Mouse (Mus musculus) stomach, postnatal 0 days (tissue): ENCODE data around the gene Lrch2. TPM values are rescaled to one million over a fixed set of nuclear protein-coding genes. Genes with fewer than 3 reads are reported as not detected.
"Not testable (repeated sequence)": the region's sequence is repeated elsewhere in the genome, so short reads cannot be mapped to it uniquely, and the experiment has no call there.

Experiments
- ATAC-seq: fragments of 200-750 bp; cut with Nextera tagmentation; 2 replicates; pipeline ENCODE4 v1.8.0; 2017; ENCODE audit not compliant: low FRiP score, low TSS enrichment
- DNase-seq: peaks from one replicate; pipeline ENCODE4 v3.0.0-alpha.2; 2016; ENCODE audit warnings: low spot score
- H3K27ac ChIP-seq: fragments of 300-500 bp; sonication (generic); replicated peaks from 2 replicates; pipeline ENCODE4 v1.5.1; 2014; ENCODE audit warnings: mild to moderate bottlenecking, control low read depth
- H3K27me3 ChIP-seq: fragments of 300-500 bp; sonication (generic); 2 replicates; pipeline ENCODE4 v1.6.1; 2014; ENCODE audit warnings: low read length; ENCODE audit not compliant: control insufficient read depth, insufficient read depth
- H3K36me3 ChIP-seq: fragments of 300-500 bp; sonication (generic); 2 replicates; pipeline ENCODE4 v1.6.1; 2014; ENCODE audit warnings: low read length, mixed read lengths; ENCODE audit not compliant: control insufficient read depth, insufficient read depth
- H3K4me1 ChIP-seq: fragments of 300-500 bp; sonication (generic); replicated peaks from 2 replicates; pipeline ENCODE4 v1.6.1; 2014; ENCODE audit warnings: antibody characterized with exemption; ENCODE audit not compliant: control insufficient read depth, insufficient read depth
- H3K4me2 ChIP-seq: fragments of 300-500 bp; sonication (generic); replicated peaks from 2 replicates; pipeline ENCODE4 v1.6.1; 2014; ENCODE audit warnings: low read depth, mild to moderate bottlenecking, control low read depth, moderate library complexity
- H3K4me3 ChIP-seq: fragments of 300-500 bp; sonication (generic); 2 replicates; pipeline ENCODE4 v1.5.1; 2014; ENCODE audit warnings: low read depth, low read length, control low read depth
- H3K9ac ChIP-seq: fragments of 300-500 bp; sonication (generic); 2 replicates; pipeline ENCODE4 v1.6.1; 2014; ENCODE audit warnings: mild to moderate bottlenecking, low read length, control low read depth, mixed read lengths
- H3K9me3 ChIP-seq: fragments of 300-500 bp; sonication (generic); 2 replicates; pipeline ENCODE4 v1.6.1; 2016; ENCODE audit warnings: low read length; ENCODE audit not compliant: control insufficient read depth
- CTCF ChIP-seq: IDR thresholded peaks from 2 replicates; pipeline ENCODE4 v1.5.1; 2016; ENCODE audit warnings: antibody characterized with exemption, low read depth, mild to moderate bottlenecking, moderate library complexity
- EP300 ChIP-seq: optimal IDR thresholded peaks from 2 replicates; pipeline ENCODE3; 2016; ENCODE audit warnings: antibody characterized with exemption
- WGBS: fragments of 180-500 bp; shearing (Covaris S2); extraction: QIAGEN DNeasy Blood & Tissue Kit; methylation state at CpG from one replicate; pipeline ENCODE4 v1.1.7; 2014; 5-methylcytosine and 5-hydroxymethylcytosine counted together
- polyA plus RNA-seq: library from polyadenylated mRNA; unstranded; fragments of >200 nt; fragmentation: Nextera tagmentation; extraction: Ambion mirVana; gene quantifications from 2 replicates; pipeline ENCODE4 v1.2.1, GENCODE M21; 2015

Lrch2 gene
- polyA plus RNA-seq, 1 experiment from 2014 or later: 2.0 TPM

DNA sequence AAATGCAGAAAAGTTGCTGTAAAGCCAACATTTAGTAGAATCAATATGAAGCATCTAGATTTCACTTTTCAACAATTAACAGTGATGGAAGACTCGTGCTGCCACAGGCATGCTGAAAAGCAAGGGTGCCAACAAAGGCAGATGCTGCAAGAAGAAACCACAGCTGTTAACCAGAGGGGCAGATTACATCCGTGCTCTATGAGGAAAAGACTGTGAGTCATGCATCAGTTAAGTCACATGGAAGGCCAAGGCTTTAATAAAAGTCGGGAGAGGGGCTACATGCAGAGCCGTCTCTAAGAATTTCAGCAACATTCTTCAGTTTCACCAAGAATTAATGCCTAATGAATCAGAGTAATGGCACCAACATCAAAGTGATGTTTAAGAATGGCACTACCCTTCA lies 22.2 kb downstream of the Lrch2 start:
- no peak overlapping the region for H3K27ac ChIP-seq
- DNase-seq (no peak), ATAC-seq (no peak)
- no peak overlapping the region for H3K4me2 ChIP-seq
- 51% methylated on average over 4 of the region's 4 CpGs for WGBS
- H3K9me3 ChIP-seq: no peaks in the 10 kb centered on the region
- H3K4me1 ChIP-seq: no peaks in the 10 kb centered on the region
- TF ChIP-seq EP300 (no peak), CTCF (no peak)
- no peak overlapping the region for H3K4me3 ChIP-seq
- H3K27me3 ChIP-seq: no peaks in the 10 kb centered on the region
- no peaks in the 10 kb centered on the region for H3K36me3 ChIP-seq
- no peak overlapping the region for H3K9ac ChIP-seq

GRCm38 (mm10) chrX:147527646-147528172 lies 26.2 kb downstream of the Lrch2 start:
- no peaks in the 10 kb centered on the region for H3K27me3 ChIP-seq
- no peaks in the 10 kb centered on the region for H3K4me1 ChIP-seq
- DNase-seq (no peak), ATAC-seq (no peak)
- no peaks in the 10 kb centered on the region for H3K36me3 ChIP-seq
- no peaks in the 10 kb centered on the region for H3K9me3 ChIP-seq
- H3K9ac ChIP-seq: no peak overlapping the region
- TF ChIP-seq CTCF (no peak), EP300 (no peak)
- no peak overlapping the region for H3K27ac ChIP-seq
- 61% methylated on average over 7 of the region's 7 CpGs for WGBS
- H3K4me2 ChIP-seq: no peak overlapping the region
- H3K4me3 ChIP-seq: no peak overlapping the region

GRCm38 (mm10) chrX:147489551-147489950 lies 64.3 kb downstream of the Lrch2 start:
- Histone ChIP-seq H3K4me2 (no peak overlapping the region), H3K9ac (no peak overlapping the region), H3K36me3 (no peaks in the 10 kb centered on the region), H3K27me3 (no peaks in the 10 kb centered on the region), H3K9me3 (no peaks in the 10 kb centered on the region), H3K27ac (no peak overlapping the region), H3K4me1 (no peaks in the 10 kb centered on the region), H3K4me3 (no peak overlapping the region)
- WGBS: 62% methylated on average over 2 of the region's 2 CpGs
- no peak for TF ChIP-seq EP300
- TF ChIP-seq CTCF: peak; percentile 60
- no peak for DNase-seq
- ATAC-seq: no peak

- not testable (repeated sequence) for H3K9me3 ChIP-seq, H3K4me1 ChIP-seq, H3K36me3 ChIP-seq, H3K9ac ChIP-seq, DNase-seq, H3K27ac ChIP-seq, H3K27me3 ChIP-seq, H3K4me3 ChIP-seq, ATAC-seq, H3K4me2 ChIP-seq
- 68% methylated on average over 1 of the region's 1 CpGs for WGBS
Measured at GRCm38 (mm10) chrX:147453610-147454009, 100.3 kb downstream of the Lrch2 start, which contains the start of gene Vmn1r239-ps. Vmn1r239-ps (minus strand) TSS chrX:147453710.

DNA sequence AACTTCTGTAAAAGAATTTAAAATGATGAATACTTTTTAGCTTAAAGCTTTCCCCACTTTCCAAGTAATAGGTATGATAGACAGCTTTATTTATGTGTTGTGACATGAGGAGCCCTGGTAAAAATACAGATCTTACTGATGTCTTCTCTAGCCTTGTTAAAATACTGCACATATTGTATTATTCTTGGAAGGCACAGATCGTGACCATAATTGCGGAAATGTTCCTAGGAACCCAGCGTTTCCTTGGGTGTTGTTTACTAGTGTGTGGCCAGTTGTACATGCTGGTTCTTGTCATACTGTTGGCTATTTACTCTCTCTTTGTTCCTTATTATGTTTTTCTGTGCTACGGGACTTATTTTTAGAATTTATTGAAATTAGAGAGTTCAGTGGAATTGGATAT lies 110.5 kb downstream of the Lrch2 start:
- no peaks in the 10 kb centered on the region for H3K36me3 ChIP-seq
- no peak overlapping the region for H3K4me3 ChIP-seq
- H3K4me1 ChIP-seq: no peaks in the 10 kb centered on the region
- no peaks in the 10 kb centered on the region for H3K9me3 ChIP-seq
- DNase-seq (no peak), ATAC-seq (no peak)
- H3K27me3 ChIP-seq: no peaks in the 10 kb centered on the region
- TF ChIP-seq CTCF (no peak), EP300 (no peak)
- H3K27ac ChIP-seq: no peak overlapping the region
- H3K9ac ChIP-seq: no peak overlapping the region
- WGBS: 80% methylated on average over 4 of the region's 4 CpGs
- no peak overlapping the region for H3K4me2 ChIP-seq

- Histone ChIP-seq H3K9ac (no peak overlapping the region), H3K27ac (no peak overlapping the region), H3K4me1 (no peaks in the 10 kb centered on the region), H3K36me3 (no peaks in the 10 kb centered on the region), H3K4me2 (no peak overlapping the region), H3K9me3 (no peaks in the 10 kb centered on the region), H3K4me3 (no peak overlapping the region), H3K27me3 (no peaks in the 10 kb centered on the region)
- 66% methylated on average over 2 of the region's 2 CpGs for WGBS
- DNase-seq (no peak), ATAC-seq (no peak)
- TF ChIP-seq CTCF: no peak
- TF ChIP-seq EP300: no peak
Measured at GRCm38 (mm10) chrX:147435400-147435799, 118.5 kb downstream of the Lrch2 start.
